Mouse (Mus musculus) hindbrain, embryonic 15.5 days (tissue): ENCODE data around the gene Fam214a. TPM values are rescaled to one million over a fixed set of nuclear protein-coding genes. Genes with fewer than 3 reads are reported as not detected.

ENCODE experiments used
- ATAC-seq: fragments of 200-750 bp; cut with Nextera tagmentation; 2 replicates; pipeline ENCODE4 v1.8.0; 2017; ENCODE audit warnings: low read depth, moderate number of reproducible peaks, moderate TSS enrichment; ENCODE audit not compliant: low FRiP score
- H3K27ac ChIP-seq: fragments of 300-500 bp; sonication (generic); replicated peaks from 2 replicates; pipeline ENCODE4 v1.5.1; 2015; ENCODE audit warnings: mild to moderate bottlenecking, inconsistent platforms
- H3K27me3 ChIP-seq: fragments of 300-500 bp; sonication (generic); 2 replicates; pipeline ENCODE4 v1.6.1; 2015; ENCODE audit warnings: control low read depth, inconsistent platforms
- H3K36me3 ChIP-seq: fragments of 300-500 bp; sonication (generic); 2 replicates; pipeline ENCODE4 v1.6.1; 2015; ENCODE audit warnings: control low read depth, inconsistent platforms
- H3K4me1 ChIP-seq: fragments of 300-500 bp; sonication (generic); replicated peaks from 2 replicates; pipeline ENCODE4 v1.6.1; 2015; ENCODE audit warnings: control low read depth, inconsistent platforms
- H3K4me2 ChIP-seq: fragments of 300-500 bp; sonication (generic); 2 replicates; pipeline ENCODE4 v1.6.1; 2015; ENCODE audit warnings: moderate library complexity, mild to moderate bottlenecking, inconsistent platforms
- H3K4me3 ChIP-seq: fragments of 300-500 bp; sonication (generic); 2 replicates; pipeline ENCODE4 v1.5.1; 2015; ENCODE audit warnings: mild to moderate bottlenecking, inconsistent platforms
- H3K9ac ChIP-seq: fragments of 300-500 bp; sonication (generic); 2 replicates; pipeline ENCODE4 v1.6.1; 2015; ENCODE audit warnings: inconsistent platforms
- H3K9me3 ChIP-seq: fragments of 300-500 bp; sonication (generic); 2 replicates; pipeline ENCODE4 v1.6.1; 2016; ENCODE audit warnings: control low read depth, inconsistent platforms
- WGBS: fragments of 180-500 bp; shearing (Covaris S2); methylation state at CpG from one replicate; pipeline ENCODE4 v1.1.7; 2015; 5-methylcytosine and 5-hydroxymethylcytosine counted together
- polyA plus RNA-seq: library from polyadenylated mRNA; unstranded; fragments of >200 nt; fragmentation: Nextera tagmentation; extraction: Ambion mirVana; gene quantifications from 2 replicates; pipeline ENCODE4 v1.2.1, GENCODE M21; 2015

Gene Fam214a
- polyA plus RNA-seq, 1 experiment from 2014 or later: 23.6 TPM

DNA sequence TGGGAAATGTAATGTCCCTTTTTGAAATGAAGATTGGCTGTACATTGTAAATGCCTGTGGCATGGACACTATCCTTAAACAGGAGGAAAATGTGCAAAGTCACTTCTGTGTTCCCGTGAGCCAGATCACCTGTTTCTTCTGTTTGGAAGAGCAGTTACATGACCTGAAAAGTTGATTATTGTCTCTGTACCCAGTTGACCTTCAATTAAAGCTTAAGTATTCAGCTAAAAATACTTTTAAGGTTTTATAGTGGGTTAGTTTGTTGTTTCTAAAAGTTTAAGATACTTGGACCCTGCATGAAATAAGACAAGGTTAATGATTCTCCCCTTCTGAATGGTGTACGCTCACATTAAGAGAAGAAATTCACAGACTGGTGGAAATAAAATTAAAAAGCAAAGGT, 87.9 kb downstream of the Fam214a start:
- Histone ChIP-seq H3K4me3 (no peak overlapping the region), H3K4me2 (no peak overlapping the region), H3K9ac (no peak overlapping the region), H3K36me3 (no peaks in the 10 kb centered on the region), H3K9me3 (no peaks in the 10 kb centered on the region), H3K27ac (no peak overlapping the region), H3K27me3 (no peaks in the 10 kb centered on the region), H3K4me1 (peaks cover 21% of the 10 kb centered on the region)
- ATAC-seq: no peak
- 91% methylated on average over 2 of the region's 2 CpGs for WGBS

DNA sequence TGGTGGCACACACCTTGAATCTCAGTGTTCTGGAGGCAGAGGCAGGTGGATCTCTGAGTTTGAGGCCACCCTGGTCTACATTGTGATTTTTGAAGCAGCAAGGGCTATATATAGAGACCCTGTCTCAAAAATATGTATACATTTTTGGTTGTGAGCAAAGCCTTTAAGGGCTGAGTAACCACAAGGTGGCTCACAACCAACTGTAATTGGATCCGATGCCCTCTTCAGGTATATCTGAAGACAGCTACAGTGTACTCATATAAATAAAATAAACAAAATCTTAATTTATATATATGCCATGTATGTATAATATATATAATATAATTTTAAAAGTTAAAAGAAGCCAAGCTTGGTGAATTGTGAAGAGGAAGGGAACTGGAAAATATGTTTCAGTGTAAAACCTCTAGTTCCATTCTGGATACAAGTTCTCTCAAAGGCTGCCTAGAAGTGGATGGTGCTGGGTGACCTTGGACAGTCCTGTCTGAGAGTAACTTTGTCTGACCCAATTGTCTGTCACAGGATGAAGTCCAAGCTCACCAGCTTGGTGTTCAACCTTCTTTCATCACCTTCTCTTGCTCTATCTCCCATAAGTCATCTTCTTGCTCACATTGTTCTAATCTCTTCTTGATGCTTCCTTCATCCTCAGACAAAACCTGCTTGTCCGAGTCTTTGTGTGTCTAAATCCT, 89.3 kb downstream of the Fam214a start:
- no peak overlapping the region for H3K4me2 ChIP-seq
- no peaks in the 10 kb centered on the region for H3K9me3 ChIP-seq
- H3K4me3 ChIP-seq: no peak overlapping the region
- peaks cover 21% of the 10 kb centered on the region for H3K4me1 ChIP-seq
- ATAC-seq: no peak
- no peaks in the 10 kb centered on the region for H3K27me3 ChIP-seq
- no peak overlapping the region for H3K9ac ChIP-seq
- no peaks in the 10 kb centered on the region for H3K36me3 ChIP-seq
- no peak overlapping the region for H3K27ac ChIP-seq
- WGBS: 84% methylated on average over 2 of the region's 2 CpGs

DNA sequence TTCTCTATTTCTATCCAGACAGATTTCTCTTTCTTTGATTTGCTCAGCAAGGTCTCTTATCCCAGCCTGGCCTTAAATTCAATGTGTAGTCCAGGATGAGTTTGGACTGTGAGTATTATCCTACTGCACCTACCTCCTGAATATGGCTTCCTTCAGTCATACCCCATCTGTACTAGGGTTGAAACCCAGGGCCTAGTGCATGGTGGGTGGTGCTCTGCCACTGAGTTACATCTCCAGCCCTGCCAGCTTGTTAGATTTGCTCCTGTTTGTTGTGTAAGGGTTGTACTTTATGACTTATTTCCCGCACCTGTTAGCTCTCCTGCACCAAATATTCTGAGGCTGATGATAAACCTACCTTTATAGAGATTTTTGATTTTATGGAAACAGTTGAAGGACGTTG, 90.5 kb downstream of the Fam214a start:
- H3K4me2 ChIP-seq: no peak overlapping the region
- H3K9me3 ChIP-seq: no peaks in the 10 kb centered on the region
- no peaks in the 10 kb centered on the region for H3K27me3 ChIP-seq
- no peak for ATAC-seq
- H3K36me3 ChIP-seq: no peaks in the 10 kb centered on the region
- H3K4me3 ChIP-seq: no peak overlapping the region
- H3K4me1 ChIP-seq: peaks cover 21% of the 10 kb centered on the region
- 95% methylated on average over 2 of the region's 2 CpGs for WGBS
- H3K27ac ChIP-seq: no peak overlapping the region
- H3K9ac ChIP-seq: no peak overlapping the region

DNA sequence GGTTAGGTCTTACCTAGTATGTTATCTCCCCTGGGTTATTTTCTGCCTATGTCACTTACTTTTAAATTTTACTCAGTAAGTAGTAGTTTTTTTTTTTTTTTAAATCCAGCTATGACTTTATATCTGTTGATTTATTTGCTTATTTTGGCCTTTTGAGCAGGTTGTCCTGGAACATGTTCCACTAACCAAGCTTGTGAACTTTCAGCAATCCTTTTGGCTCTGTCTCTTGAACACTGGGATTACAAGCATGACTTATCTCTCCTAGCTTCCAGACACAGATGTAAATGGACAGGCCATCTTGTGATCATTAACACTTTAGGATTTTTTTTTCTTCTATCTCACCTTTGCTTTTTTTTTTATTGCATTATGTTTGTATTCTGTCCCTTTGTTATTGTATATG, 94.4 kb downstream of the Fam214a start:
- Histone ChIP-seq H3K9ac (no peak overlapping the region), H3K4me2 (no peak overlapping the region), H3K9me3 (no peaks in the 10 kb centered on the region), H3K4me1 (peaks cover 5% of the 10 kb centered on the region; the same call in 1 of the 2 replicates), H3K27me3 (no peaks in the 10 kb centered on the region), H3K36me3 (no peaks in the 10 kb centered on the region), H3K27ac (no peak overlapping the region), H3K4me3 (no peak overlapping the region)
- no peak for ATAC-seq

DNA sequence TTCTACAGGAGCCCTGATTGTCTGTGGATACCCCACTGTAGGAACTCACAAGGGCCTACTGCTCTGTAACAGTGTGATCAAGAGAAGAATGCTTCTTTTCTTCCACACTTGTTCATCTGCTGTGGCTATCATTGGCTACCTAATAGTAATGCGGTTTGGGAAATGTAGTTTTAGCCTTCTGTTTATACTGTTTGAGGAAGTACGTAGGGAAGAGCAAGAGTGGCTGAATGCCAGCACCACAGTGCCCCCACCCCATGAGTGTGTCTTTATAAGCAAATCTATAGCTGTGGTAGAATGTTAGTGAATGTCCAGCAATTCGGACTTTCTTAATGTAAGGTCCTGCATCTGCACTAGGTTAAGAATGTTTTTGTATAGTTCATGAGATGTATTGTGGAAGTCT, 96.4 kb downstream of the Fam214a start:
- no peaks in the 10 kb centered on the region for H3K36me3 ChIP-seq
- no peak overlapping the region for H3K4me2 ChIP-seq
- peaks cover 5% of the 10 kb centered on the region; the same call in 1 of the 2 replicates for H3K4me1 ChIP-seq
- no peak for ATAC-seq
- no peaks in the 10 kb centered on the region for H3K9me3 ChIP-seq
- WGBS: 81% methylated on average over 3 of the region's 3 CpGs
- no peaks in the 10 kb centered on the region for H3K27me3 ChIP-seq
- H3K27ac ChIP-seq: no peak overlapping the region
- H3K4me3 ChIP-seq: no peak overlapping the region
- no peak overlapping the region for H3K9ac ChIP-seq

DNA sequence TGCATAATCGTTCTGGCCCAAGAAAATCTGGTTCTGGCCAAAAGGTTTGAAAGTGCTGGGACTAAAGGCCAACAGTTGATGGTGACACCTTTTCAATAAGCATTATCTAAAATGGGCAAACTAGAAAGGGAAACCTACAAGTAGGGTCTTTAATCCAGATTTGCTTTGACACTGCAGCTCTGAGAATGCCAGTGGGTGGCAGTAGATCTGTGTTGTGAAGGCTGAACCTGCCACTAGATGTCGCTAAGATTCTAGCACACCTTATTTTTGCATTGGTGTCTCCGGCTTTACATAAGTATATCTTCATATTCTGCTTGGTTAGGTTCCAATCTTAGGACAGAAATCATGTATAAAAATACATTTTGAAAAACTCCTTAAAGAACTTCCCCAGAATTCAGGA, 97.3 kb downstream of the Fam214a start:
- no peak overlapping the region for H3K4me2 ChIP-seq
- H3K9me3 ChIP-seq: no peaks in the 10 kb centered on the region
- H3K27ac ChIP-seq: no peak overlapping the region
- H3K9ac ChIP-seq: no peak overlapping the region
- no peak overlapping the region for H3K4me3 ChIP-seq
- 0 out of 2 replicates have a peak, but pooled peaks cover 4% of the 10 kb centered on the region for H3K36me3 ChIP-seq
- 31% methylated on average over 3 of the region's 3 CpGs for WGBS
- peak; percentile 66; the same call in 1 of the 2 replicates for ATAC-seq
- no peaks in the 10 kb centered on the region for H3K27me3 ChIP-seq
- peaks cover 5% of the 10 kb centered on the region; the same call in 1 of the 2 replicates for H3K4me1 ChIP-seq

DNA sequence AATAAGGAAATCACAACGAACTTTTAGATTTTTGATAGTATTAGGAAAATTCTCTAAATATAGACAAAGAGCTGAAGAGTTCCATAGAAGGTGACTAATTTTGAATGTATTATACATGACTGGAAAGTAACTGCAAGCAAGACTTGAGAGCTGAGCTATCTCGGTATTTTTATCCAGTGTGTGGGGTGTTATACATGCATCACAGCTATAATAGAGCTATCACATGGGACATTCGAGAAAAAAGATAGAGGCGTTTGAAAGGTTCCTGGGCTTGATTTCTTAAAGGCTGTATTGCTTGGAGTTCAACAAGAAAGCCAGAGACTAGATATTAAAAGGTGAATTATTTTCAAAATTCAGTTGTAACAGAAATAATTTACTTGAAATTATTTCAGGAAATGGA, 99.2 kb downstream of the Fam214a start:
- Histone ChIP-seq H3K4me2 (no peak overlapping the region), H3K36me3 (peaks cover 9% of the 10 kb centered on the region; the same call in 1 of the 2 replicates), H3K4me3 (no peak overlapping the region), H3K9ac (no peak overlapping the region), H3K27me3 (no peaks in the 10 kb centered on the region), H3K4me1 (peaks cover 5% of the 10 kb centered on the region; the same call in 1 of the 2 replicates), H3K9me3 (no peaks in the 10 kb centered on the region), H3K27ac (no peak overlapping the region)
- no peak for ATAC-seq
- WGBS: 91% methylated on average over 4 of the region's 4 CpGs

DNA sequence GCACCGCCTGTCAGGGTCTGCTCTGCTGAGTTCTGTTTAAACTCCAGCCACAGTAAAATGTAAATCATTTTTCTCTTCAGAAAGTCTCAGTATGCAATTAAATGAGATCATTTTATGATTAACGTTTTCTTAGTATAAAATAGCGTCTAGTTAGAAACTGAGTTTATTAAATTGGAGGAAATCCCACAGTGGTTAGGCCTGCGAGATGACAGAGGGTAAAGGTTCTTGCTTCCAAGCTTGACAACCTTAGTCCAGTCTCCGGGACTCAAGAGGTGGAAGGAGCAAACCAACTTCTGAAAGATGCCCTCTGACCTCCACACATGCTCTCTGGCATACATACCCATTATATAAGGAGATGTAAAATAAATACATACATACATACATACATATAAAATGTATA, 102.4 kb downstream of the Fam214a start:
- ATAC-seq: no peak
- 92% methylated on average over 5 of the region's 5 CpGs for WGBS
- H3K4me1 ChIP-seq: peaks cover 5% of the 10 kb centered on the region; the same call in 1 of the 2 replicates

DNA sequence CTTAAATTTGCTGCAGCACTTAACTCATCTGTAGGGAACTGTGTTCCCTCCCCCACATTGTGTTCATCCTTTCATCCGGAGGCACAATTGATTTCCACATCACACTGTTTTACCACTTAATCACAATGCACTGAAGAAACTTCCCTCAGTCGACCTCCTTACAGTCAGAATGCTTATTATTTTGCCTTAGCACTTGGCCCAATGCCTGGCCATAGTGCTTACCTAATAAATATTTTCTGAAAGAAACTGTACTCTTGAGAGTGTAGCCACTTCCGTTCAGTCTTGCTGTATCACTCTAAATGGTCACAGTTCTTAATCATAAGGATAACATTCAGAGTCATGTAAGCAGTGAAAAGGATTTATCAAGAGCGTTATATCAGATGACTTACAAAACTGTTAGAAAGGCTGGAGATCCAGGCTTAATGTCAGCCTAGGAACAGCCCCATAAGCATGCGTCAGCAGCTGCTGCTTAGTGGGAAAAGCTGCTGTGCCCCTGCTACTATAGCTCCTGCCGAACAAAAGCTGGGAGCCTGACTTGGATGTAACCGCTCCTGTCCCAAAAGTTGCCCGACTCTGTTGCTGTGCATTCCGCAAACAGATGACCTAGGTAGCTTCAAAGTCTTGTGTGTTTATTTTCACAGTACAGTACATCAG, 112.1 kb downstream of the Fam214a start:
- no peak overlapping the region for H3K9ac ChIP-seq
- no peak overlapping the region for H3K27ac ChIP-seq
- no peaks in the 10 kb centered on the region for H3K27me3 ChIP-seq
- no peaks in the 10 kb centered on the region for H3K4me1 ChIP-seq
- ATAC-seq: no peak
- no peak overlapping the region for H3K4me2 ChIP-seq
- no peak overlapping the region for H3K4me3 ChIP-seq
- H3K9me3 ChIP-seq: no peaks in the 10 kb centered on the region
- 68% methylated on average over 9 of the region's 9 CpGs for WGBS
- no peaks in the 10 kb centered on the region for H3K36me3 ChIP-seq

More for the DNA sequence above, 102.4 kb downstream of the Fam214a start:
- Histone ChIP-seq H3K4me3 (no peak overlapping the region), H3K9ac (no peak overlapping the region), H3K36me3 (peaks cover 23% of the 10 kb centered on the region), H3K27me3 (no peaks in the 10 kb centered on the region), H3K9me3 (no peaks in the 10 kb centered on the region), H3K4me2 (no peak overlapping the region), H3K27ac (no peak overlapping the region)

DNA sequence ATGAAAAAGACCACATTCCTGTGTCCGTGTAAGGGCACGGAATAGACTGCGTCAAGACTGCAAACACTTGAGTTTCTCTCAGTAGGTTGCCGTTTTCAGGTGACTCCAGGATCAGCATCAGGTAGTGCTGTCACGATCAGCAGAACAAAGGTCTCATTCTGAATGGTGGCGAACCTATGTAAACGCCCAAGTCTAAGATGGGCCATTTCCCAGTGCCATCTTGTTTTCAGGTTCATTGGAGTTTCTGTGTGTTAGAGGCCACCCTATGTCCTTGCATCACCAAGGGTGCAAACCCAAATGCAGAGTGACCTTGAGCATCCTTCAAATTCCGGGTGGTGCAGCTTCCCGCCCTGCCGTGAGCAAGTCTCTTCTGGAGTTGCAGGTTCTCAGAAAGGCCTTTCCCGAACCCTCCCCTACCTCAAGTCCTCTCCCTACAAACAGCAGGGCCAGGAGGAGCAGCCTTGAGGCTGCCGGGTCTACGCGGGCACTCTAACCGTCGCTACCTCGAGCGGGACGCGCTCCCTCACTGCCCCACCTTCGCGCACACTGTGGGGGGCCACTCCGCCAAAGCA, 117.9 kb downstream of the Fam214a start, which contains the start of gene Myo5a:
TSS of gene Myo5a (plus strand) at position 559 of the 572 bp plus-strand sequence.
- WGBS: 20% methylated on average over 23 of the region's 23 CpGs
- H3K9me3 ChIP-seq: no peaks in the 10 kb centered on the region
- H3K4me3 ChIP-seq: peak within 1 kb of the TSS; percentile 98
- H3K27ac ChIP-seq: peak within 1 kb of the TSS; percentile 97
- peak within 1 kb of the TSS; percentile 65 for H3K4me2 ChIP-seq
- no peaks in the 10 kb centered on the region for H3K36me3 ChIP-seq
- peaks cover 28% of the 10 kb centered on the region for H3K4me1 ChIP-seq
- no peaks in the 10 kb centered on the region for H3K27me3 ChIP-seq
- peak; percentile 74 for ATAC-seq
- peak within 1 kb of the TSS; percentile 91 for H3K9ac ChIP-seq

DNA sequence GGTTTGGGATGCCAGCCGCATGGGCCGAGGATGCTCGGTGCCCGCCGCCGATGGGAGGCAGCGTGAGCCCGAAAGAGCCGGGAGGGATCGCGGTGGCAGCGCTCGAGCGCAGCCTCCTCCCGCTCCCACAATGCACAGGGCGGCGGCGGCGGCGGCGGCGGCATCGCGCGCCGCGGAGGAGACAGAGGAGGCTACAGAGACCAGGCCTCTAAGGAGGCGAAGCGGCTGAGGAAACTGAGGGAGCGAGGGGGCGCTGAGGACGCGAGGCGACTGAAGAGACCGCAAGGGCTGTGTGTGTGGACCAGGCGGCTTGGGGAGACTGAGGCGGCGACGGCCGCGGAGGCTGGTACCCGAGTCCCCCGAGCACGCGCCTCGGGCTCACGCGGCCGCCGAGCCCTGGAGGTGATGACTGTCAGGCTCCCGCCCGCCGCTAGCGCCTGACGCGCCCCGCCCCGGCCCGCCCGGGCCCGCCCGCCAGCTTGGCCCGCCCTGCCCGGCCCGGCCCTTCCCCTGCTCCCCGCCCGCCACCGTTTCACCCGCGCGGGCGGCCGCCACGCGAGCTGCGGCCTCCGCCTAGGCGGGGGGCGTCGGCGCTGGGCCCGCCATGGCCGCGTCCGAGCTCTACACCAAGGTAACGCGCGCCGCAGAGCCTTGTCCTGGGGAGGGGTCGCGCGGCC, 118.5 kb downstream of the Fam214a start:
- peaks cover 28% of the 10 kb centered on the region for H3K4me1 ChIP-seq
- H3K36me3 ChIP-seq: no peaks in the 10 kb centered on the region
- no peaks in the 10 kb centered on the region for H3K27me3 ChIP-seq
- H3K27ac ChIP-seq: peak overlapping the region; percentile 97
- peak overlapping the region; percentile 91 for H3K9ac ChIP-seq
- ATAC-seq: peak; percentile 96
- H3K9me3 ChIP-seq: no peaks in the 10 kb centered on the region
- H3K4me3 ChIP-seq: peak overlapping the region; percentile 98
- WGBS: 1% methylated on average over 66 of the region's 92 CpGs
- peak overlapping the region; percentile 65 for H3K4me2 ChIP-seq
